18 mouse cellular contexts compared by ENCODE assay signal in the genomic region with DNA sequence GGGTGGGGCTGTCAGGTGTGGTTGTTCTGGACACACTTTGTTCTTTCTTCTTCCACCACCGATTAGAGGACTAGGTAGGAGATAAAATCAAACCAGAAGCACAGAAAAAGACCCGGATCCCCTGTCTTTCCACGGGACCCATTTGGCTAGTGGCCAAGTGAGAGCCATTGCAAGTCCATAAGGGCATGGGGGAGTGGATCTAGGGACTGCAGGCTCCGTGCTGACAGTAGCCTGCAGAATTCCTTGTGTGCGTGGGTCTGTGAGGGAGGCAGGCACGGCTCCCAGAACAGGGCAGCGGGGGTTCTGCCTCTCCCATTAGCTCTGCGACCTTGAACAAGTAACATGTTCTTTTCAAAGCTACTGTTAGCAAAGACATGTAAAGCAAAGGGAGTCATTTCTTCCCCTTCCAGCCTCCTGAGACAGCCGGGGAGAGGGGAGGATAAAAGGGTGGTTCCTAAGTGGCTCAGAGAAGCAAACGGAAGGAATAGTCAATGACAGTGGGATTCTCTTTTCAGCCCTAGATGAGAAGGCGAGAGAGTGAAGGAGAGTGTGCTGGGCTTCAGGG. TPM values are rescaled to one million over a fixed set of nuclear protein-coding genes. Genes with fewer than 3 reads are reported as not detected.
DNase-seq lines count a peak whose midpoint lies in the region; ATAC-seq and TF ChIP-seq lines count a peak whose summit lies in the region.
"Had no signal": no experiment of that assay in that cellular context is flagged by ENCODE, and none has a peak within 500 bp of the region (broad histone marks: within the 10 kb centered on the region; RNA-seq: fewer than 3 reads in every experiment).

No protein-coding gene starts in this region.

- H3K9ac ChIP-seq in kidney, postnatal 0 days (ENCODE audit: low read depth, low read length): no peak overlapping the region
- H3K9ac ChIP-seq: hindbrain, embryonic 13.5 days; midbrain, embryonic 12.5 days had no signal

- no peak overlapping the region for H3K4me2 ChIP-seq in kidney, postnatal 0 days (ENCODE audit: low read length)
- H3K4me2 ChIP-seq: hindbrain, embryonic 13.5 days; midbrain, embryonic 12.5 days had no signal

- DNase-seq in frontal cortex, postnatal 36 days (ENCODE audit: low spot score in 2 of 2): no peak
- DNase-seq in kidney, postnatal 0 days (ENCODE audit: low spot score): peak; percentile 35
- DNase-seq in kidney, adult 2 months: no peak
- peak; percentile 42 for DNase-seq in retina, postnatal 1 day
- DNase-seq in retina, embryonic 14.5 days (ENCODE audit: low spot score): no peak
- DNase-seq in gastrocnemius, postnatal 10 days: no peak
- DNase-seq in adrenal gland, adult 8-10 months: no peak
- DNase-seq: adrenal gland, postnatal 36 days; cerebellum, adult 9-10 months; embryo, embryonic 11 days; heart, adult 11 months; lung, adult 2 months; thymus, adult 2 months had no signal

- no peak overlapping the region for H3K4me3 ChIP-seq in kidney, postnatal 0 days (replicated peaks; ENCODE audit: low read depth, low read length)
- no peak overlapping the region for H3K4me3 ChIP-seq in kidney, adult 2 months (ENCODE audit: insufficient read depth, low read depth, low read length)
- H3K4me3 ChIP-seq: hindbrain, embryonic 13.5 days; midbrain, embryonic 12.5 days had no signal

- peaks cover 6% of the 10 kb centered on the region; the same call in 1 of the 2 replicates for H3K4me1 ChIP-seq in kidney, postnatal 0 days (replicated peaks; ENCODE audit: insufficient read depth, low read length)
- no peaks in the 10 kb centered on the region for H3K4me1 ChIP-seq in kidney, adult 2 months (ENCODE audit: control insufficient read depth, insufficient read depth, low read length)

- no peak for TF ChIP-seq POLR2A in kidney, adult 2 months (IDR thresholded peaks at IDR 0.05; ENCODE audit: low read depth, low read length)

- H3K27ac ChIP-seq in kidney, postnatal 0 days: no peak overlapping the region
- no peak overlapping the region for H3K27ac ChIP-seq in kidney, adult 2 months (ENCODE audit: insufficient read depth, low read depth, low read length)
- H3K27ac ChIP-seq: hindbrain, embryonic 13.5 days; macrophage; midbrain, embryonic 12.5 days had no signal

- no peak for TF ChIP-seq CTCF in kidney, postnatal 0 days (IDR thresholded peaks at IDR 0.05; ENCODE audit: low read depth)
- TF ChIP-seq CTCF in kidney, adult 2 months (conservative IDR thresholded peaks at IDR 0.05; ENCODE audit: insufficient read depth, insufficient read length, low read depth, low read length): no peak

- H3K27me3 ChIP-seq in kidney, postnatal 0 days (ENCODE audit: insufficient read depth, low read length): no peaks in the 10 kb centered on the region; the same call in 1 of the 2 replicates
- H3K27me3 ChIP-seq in kidney, adult 2 months (replicated peaks; ENCODE audit: control insufficient read depth, insufficient read depth, low read length): 0 out of 2 replicates have a peak, but pooled peaks cover 2% of the 10 kb centered on the region

- 16% methylated on average over 11 of the region's 11 CpGs for WGBS in kidney, postnatal 0 days
- WGBS in kidney, adult 2 months: 13% methylated on average over 11 of the region's 11 CpGs

- no peaks in the 10 kb centered on the region for H3K36me3 ChIP-seq in kidney, postnatal 0 days (ENCODE audit: insufficient read depth, low read length)
- H3K36me3 ChIP-seq in kidney, adult 2 months (ENCODE audit: control insufficient read depth, insufficient read depth, low read length): no peaks in the 10 kb centered on the region
- H3K36me3 ChIP-seq: hindbrain, embryonic 13.5 days; midbrain, embryonic 12.5 days had no signal

- ATAC-seq in frontal cortex, adult (ENCODE audit: low TSS enrichment): peak; percentile 44; the same call in 1 of the 2 replicates
- no peak for ATAC-seq in kidney, postnatal 0 days (replicated peaks; ENCODE audit: low FRiP score, low read depth)
- ATAC-seq: forebrain, embryonic 14.5 days had no signal

- H3K9me3 ChIP-seq in kidney, postnatal 0 days (replicated peaks; ENCODE audit: low read length): no peaks in the 10 kb centered on the region
- H3K9me3 ChIP-seq: hindbrain, embryonic 13.5 days; midbrain, embryonic 12.5 days had no signal

RNA-seq across cellular contexts. Expression of a gene that starts 9.2 kb away (rescaled TPM):
- 28.0 and 29.3 TPM in 2 replicates for polyA plus RNA-seq in kidney, postnatal 0 days (2015; fragmentation: Nextera tagmentation; extraction: Ambion mirVana)
- 0.72 and 0.83 TPM in 2 replicates for polyA plus RNA-seq in kidney, adult 2 months (2012; rRNA removed)
- 1 to 10 TPM; 2.1 to 2.7 TPM for total RNA-seq in gastrocnemius, postnatal 10 days (2021)
- total RNA-seq in adrenal gland, adult 8-10 months (2022): 1 to 10 TPM; 1.2 to 3.8 (median 2.5) TPM
- polyA plus RNA-seq: macrophage had no signal

Comparison
In these comparisons a context has a peak if more than half of its experiments do, and no peak if none do; other contexts are left out.
1. DNase-seq: peak in kidney, postnatal 0 days (single experiment) and retina, postnatal 1 day (single experiment); none in frontal cortex, postnatal 36 days (0 of 2), kidney, adult 2 months (single experiment), retina, embryonic 14.5 days (single experiment), gastrocnemius, postnatal 10 days (single experiment) and adrenal gland, adult 8-10 months (single experiment).